Mouse (Mus musculus): ENCODE results near the gene Nacc2. TPM values are rescaled to one million over a fixed set of nuclear protein-coding genes. Genes with fewer than 3 reads are reported as not detected.

The Nacc2 gene
- polyA plus RNA-seq, 1 experiment from 2014 or later: 37.0 TPM

GRCm38 (mm10) chr2:26106233-26106632 is 16.8 kb downstream of the Nacc2 start:
- no peak for ATAC-seq
- TF ChIP-seq CTCF (IDR thresholded peaks at IDR 0.05): no peak
- in situ Hi-C loops (cut with MboI; ENCODE audit: low pct_unique_long_range_greater_than_20kb): no loop called here
- no peak for DNase-seq (ENCODE audit: low read depth, low spot score)
- H3K27me3 ChIP-seq: no peaks in the 10 kb centered on the region
- CTCF ChIA-PET: interaction anchor here (1.0 kb wide), 1 partner anchor 11 kb away, joined by 3 read pairs; no protein-coding TSS in a partner anchor
- POLR2A ChIA-PET: no interaction called here

- POLR2A ChIA-PET: interaction anchor here (1.0 kb wide), 1 partner anchor 11 kb away, joined by 3 read pairs; no protein-coding TSS in a partner anchor
- in situ Hi-C loops (cut with MboI; ENCODE audit: low pct_unique_long_range_greater_than_20kb): no loop called here
- CTCF ChIA-PET: no interaction called here
- no peak for TF ChIP-seq CTCF (IDR thresholded peaks at IDR 0.05)
- no peaks in the 10 kb centered on the region for H3K27me3 ChIP-seq
- no peak for ATAC-seq
- DNase-seq (ENCODE audit: low read depth, low spot score): no peak
Measured at GRCm38 (mm10) chr2:26100296-26100695, 22.7 kb downstream of the Nacc2 start.

GRCm38 (mm10) chr2:26099851-26100250 is 23.2 kb downstream of the Nacc2 start:
- ChIA-PET CTCF (no interaction called here), POLR2A (interaction anchor here (1.0 kb wide), 1 partner anchor 12 kb away, joined by 3 read pairs; no protein-coding TSS in a partner anchor)
- in situ Hi-C loops (cut with MboI; ENCODE audit: low pct_unique_long_range_greater_than_20kb): no loop called here
- no peak for TF ChIP-seq CTCF (IDR thresholded peaks at IDR 0.05)
- DNase-seq (ENCODE audit: low read depth, low spot score) (no peak), ATAC-seq (no peak)
- no peaks in the 10 kb centered on the region for H3K27me3 ChIP-seq

- H3K27me3 ChIP-seq: no peaks in the 10 kb centered on the region
- ChIA-PET CTCF (no interaction called here), POLR2A (interaction anchor here (1.0 kb wide), 1 partner anchor 12 kb away, joined by 3 read pairs; no protein-coding TSS in a partner anchor)
- in situ Hi-C loops (cut with MboI; ENCODE audit: low pct_unique_long_range_greater_than_20kb): no loop called here
- no peak for TF ChIP-seq CTCF (IDR thresholded peaks at IDR 0.05)
- ATAC-seq: no peak
- no peak for DNase-seq (ENCODE audit: low read depth, low spot score)
Measured at GRCm38 (mm10) chr2:26099260-26099659, 23.8 kb downstream of the Nacc2 start.

- no peaks in the 10 kb centered on the region for H3K27me3 ChIP-seq
- TF ChIP-seq CTCF (IDR thresholded peaks at IDR 0.05): no peak
- DNase-seq (ENCODE audit: low read depth, low spot score): no peak
- ChIA-PET POLR2A (no interaction called here), CTCF (no interaction called here)
- in situ Hi-C loops (cut with MboI; ENCODE audit: low pct_unique_long_range_greater_than_20kb): no loop called here
- ATAC-seq: no peak
Measured at GRCm38 (mm10) chr2:26093897-26094296, 29.1 kb downstream of the Nacc2 start.

- CTCF ChIA-PET: interaction anchor here (1.4 to 1.6 kb wide), 2 partner anchors 12 to 30 kb away, joined by 3 read pairs; no protein-coding TSS in a partner anchor
- no peaks in the 10 kb centered on the region for H3K27me3 ChIP-seq
- peak; percentile 40 for ATAC-seq
Measured at GRCm38 (mm10) chr2:26091771-26092393, 31.1 kb downstream of the Nacc2 start.

GRCm38 (mm10) chr2:26090876-26091770 is 31.9 kb downstream of the Nacc2 start:
- POLR2A ChIA-PET: interaction anchor here (0.6 to 1.2 kb wide), 3 partner anchors 42 to 200 kb away, joined by 3 to 5 read pairs (median 4); no protein-coding TSS in a partner anchor
- no peak for DNase-seq (ENCODE audit: low read depth, low spot score)
- CTCF ChIA-PET: interaction anchor here (1.6 kb wide), 1 partner anchor 29 kb away, joined by 3 read pairs; no protein-coding TSS in a partner anchor
- in situ Hi-C loops (cut with MboI; ENCODE audit: low pct_unique_long_range_greater_than_20kb): no loop called here
- ATAC-seq: no peak
- no peaks in the 10 kb centered on the region for H3K27me3 ChIP-seq
- TF ChIP-seq CTCF (IDR thresholded peaks at IDR 0.05): no peak

More at GRCm38 (mm10) chr2:26091771-26092393, 31.1 kb downstream of the Nacc2 start:
- in situ Hi-C loops (cut with MboI; ENCODE audit: low pct_unique_long_range_greater_than_20kb): no loop called here
- POLR2A ChIA-PET: interaction anchor here (0.9 to 1.2 kb wide), 3 partner anchors 28 to 48 kb away, joined by 3 to 5 read pairs (median 4); no protein-coding TSS in a partner anchor
- no peak for TF ChIP-seq CTCF (IDR thresholded peaks at IDR 0.05)
- no peak for DNase-seq (ENCODE audit: low read depth, low spot score)

GRCm38 (mm10) chr2:26089005-26089404 is 34.0 kb downstream of the Nacc2 start:
- POLR2A ChIA-PET: no interaction called here
- no peak for TF ChIP-seq CTCF (IDR thresholded peaks at IDR 0.05)
- no peak for DNase-seq (ENCODE audit: low read depth, low spot score)
- CTCF ChIA-PET: interaction anchor here (1.3 kb wide), 1 partner anchor 13 kb away, joined by 3 read pairs; no protein-coding TSS in a partner anchor
- in situ Hi-C loops (cut with MboI; ENCODE audit: low pct_unique_long_range_greater_than_20kb): no loop called here
- no peaks in the 10 kb centered on the region for H3K27me3 ChIP-seq
- ATAC-seq: no peak

GRCm38 (mm10) chr2:26086926-26087600 is 36.0 kb downstream of the Nacc2 start:
- in situ Hi-C loops (cut with MboI; ENCODE audit: low pct_unique_long_range_greater_than_20kb): no loop called here
- H3K27me3 ChIP-seq: no peaks in the 10 kb centered on the region
- ATAC-seq (no peak), DNase-seq (ENCODE audit: low read depth, low spot score) (no peak)
- POLR2A ChIA-PET: interaction anchor here (1.0 kb wide), 1 partner anchor 9 kb away, joined by 6 read pairs; no protein-coding TSS in a partner anchor
- TF ChIP-seq CTCF (IDR thresholded peaks at IDR 0.05): no peak
- CTCF ChIA-PET: no interaction called here

GRCm38 (mm10) chr2:26086505-26086904 is 36.5 kb downstream of the Nacc2 start:
- ATAC-seq: no peak
- in situ Hi-C loops (cut with MboI; ENCODE audit: low pct_unique_long_range_greater_than_20kb): no loop called here
- POLR2A ChIA-PET: interaction anchor here (1.0 kb wide), 1 partner anchor 9 kb away, joined by 6 read pairs; no protein-coding TSS in a partner anchor

More at GRCm38 (mm10) chr2:26086505-26086904, 36.5 kb downstream of the Nacc2 start:
- no peak for DNase-seq (ENCODE audit: low read depth, low spot score)
- H3K27me3 ChIP-seq: no peaks in the 10 kb centered on the region
- CTCF ChIA-PET: no interaction called here
- no peak for TF ChIP-seq CTCF (IDR thresholded peaks at IDR 0.05)

Data from Patski (cell line).